Mouse (Mus musculus) CH12F3 (cell line): ENCODE measurements around the gene Cplx3.

Source experiments
- in situ Hi-C: fragments of 300-500 bp; cut with MboI; formaldehyde crosslinking; loops from 2 replicates; pipeline ENCODE4 v1.14.3; 2020; ENCODE audit warnings: low sequenced_read_pairs

Cplx3 gene

GRCm38 (mm10) chr9:57638651-57639459, 32.8 kb upstream of the Cplx3 start:
- in situ Hi-C loops: no loop called here

DNA sequence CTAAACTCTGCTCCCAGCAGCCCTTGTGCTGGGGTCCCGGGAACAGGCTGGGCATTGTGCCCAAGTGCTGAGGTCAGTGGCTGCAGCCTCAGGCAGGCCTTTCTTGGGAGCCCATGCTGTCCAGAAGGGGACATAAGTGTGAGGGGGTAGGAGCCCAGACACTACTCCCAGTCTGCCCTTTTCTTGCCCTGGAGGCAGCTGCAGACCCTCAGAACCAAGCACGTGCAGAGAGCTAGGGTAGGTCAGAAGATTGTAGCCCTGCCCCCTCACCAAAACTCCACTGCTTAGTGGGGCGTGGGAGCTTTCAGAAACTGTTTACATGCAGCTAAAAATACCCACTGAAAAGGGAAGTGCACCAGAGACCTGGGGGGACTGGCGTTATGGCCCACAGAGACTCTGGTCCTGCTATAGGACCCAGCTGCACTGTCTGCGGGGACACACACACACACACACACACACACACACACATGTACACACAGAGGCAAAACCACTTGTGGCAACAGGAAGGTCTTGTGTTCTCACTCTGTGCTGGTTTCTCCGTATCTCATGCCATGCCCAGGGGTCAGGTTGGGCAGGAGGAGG, 31.8 kb upstream of the Cplx3 start:
- in situ Hi-C loops: no loop called here

DNA sequence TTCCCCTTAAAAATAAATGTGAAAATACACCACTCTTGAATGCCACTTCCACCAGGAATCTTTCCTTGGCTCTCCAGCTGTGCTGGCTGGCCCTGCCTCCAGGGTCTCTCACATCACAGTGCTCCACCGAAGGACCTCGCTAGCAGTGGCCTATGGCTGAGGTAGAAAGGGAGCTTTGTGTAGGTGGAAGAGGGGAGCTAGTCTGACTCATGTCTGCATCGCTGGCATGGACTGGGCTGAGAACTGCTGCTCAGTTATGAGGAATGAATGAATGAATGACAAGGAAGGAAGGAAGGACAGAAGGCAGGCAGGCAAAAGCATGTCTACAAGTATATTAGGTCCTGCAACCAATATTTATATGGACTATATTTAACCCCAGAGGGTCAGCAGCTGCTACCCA, 31.2 kb upstream of the Cplx3 start:
- in situ Hi-C loops: no loop called here

DNA sequence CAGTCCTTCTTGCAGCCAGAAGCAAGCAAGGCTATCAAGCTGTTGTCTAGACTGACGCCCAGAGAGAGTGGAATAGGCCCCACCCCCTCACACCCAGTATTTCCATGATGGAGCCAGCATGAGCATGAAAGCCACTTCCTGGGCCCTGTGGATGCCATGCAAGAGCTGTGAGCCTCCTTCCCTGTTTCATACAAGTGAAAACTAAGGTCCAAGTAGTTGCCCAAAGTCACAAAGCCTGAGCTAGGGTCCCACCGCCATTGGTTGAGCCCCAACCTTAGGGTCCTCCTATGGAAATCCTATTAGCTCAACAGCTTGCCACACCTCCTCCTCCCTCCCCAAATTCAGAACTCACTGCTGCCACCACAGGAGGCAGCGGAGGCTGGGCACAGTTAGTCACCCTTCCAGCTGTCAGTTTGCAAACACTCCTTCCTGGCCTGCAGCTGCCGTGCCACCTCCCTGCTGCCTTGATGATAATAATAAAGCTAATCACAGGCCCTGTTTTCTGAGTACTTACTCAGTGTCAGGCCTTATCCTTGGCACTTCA, 27.5 kb upstream of the Cplx3 start:
- in situ Hi-C loops: no loop called here

GRCm38 (mm10) chr9:57629118-57629874, 23.2 kb upstream of the Cplx3 start:
- in situ Hi-C loops: no loop called here

GRCm38 (mm10) chr9:57628717-57629116, 22.6 kb upstream of the Cplx3 start:
- in situ Hi-C loops: no loop called here

DNA sequence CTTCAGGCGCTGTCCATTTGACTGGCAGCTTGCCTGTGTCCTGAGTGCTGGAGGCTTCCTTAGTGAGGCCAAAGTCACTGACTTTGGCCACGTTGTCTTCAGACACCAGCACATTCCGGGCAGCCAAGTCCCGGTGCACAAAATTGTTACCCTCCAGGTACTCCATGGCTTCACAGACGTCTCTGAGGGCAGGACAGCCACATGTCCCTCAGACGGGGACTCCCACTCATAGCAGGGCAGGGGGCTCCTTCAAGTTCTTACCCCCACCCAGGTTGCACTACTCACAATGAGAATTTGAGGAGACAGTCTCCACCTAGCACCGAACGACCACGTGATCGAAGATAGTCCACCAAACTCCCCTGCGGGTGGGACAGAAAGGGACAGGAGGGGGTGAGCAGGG, 21.8 kb upstream of the Cplx3 start:
- in situ Hi-C loops: no loop called here

- in situ Hi-C loops: no loop called here
Observed at GRCm38 (mm10) chr9:57627191-57627590, 21.1 kb upstream of the Cplx3 start.

- in situ Hi-C loops: no loop called here
Observed at GRCm38 (mm10) chr9:57625674-57626500, 19.8 kb upstream of the Cplx3 start.

DNA sequence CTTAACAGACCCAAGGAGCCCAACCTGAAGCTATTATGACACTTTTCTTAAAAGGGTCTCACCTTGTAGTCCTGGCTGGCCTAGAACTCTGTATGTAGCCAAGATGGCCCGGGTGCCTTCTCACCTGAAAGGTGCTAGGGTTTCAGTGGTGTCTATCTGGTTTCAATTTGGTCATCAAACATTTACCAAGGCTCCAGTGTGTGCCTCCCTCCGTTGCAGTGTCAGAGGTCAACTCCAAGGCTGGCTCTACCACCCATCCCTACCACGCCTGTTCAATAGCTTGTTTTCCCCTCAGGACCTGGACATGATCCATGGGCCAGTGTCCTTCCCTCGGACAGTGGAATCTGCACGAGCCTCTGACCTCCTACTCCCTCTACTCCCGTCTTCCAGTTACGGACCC, 18.2 kb upstream of the Cplx3 start:
- in situ Hi-C loops: no loop called here

- in situ Hi-C loops: no loop called here
Observed at GRCm38 (mm10) chr9:57620674-57621073, 14.6 kb upstream of the Cplx3 start, which contains the start of gene Lman1l. Gene Lman1l, minus strand, starts transcription at chr9:57620774.

DNA sequence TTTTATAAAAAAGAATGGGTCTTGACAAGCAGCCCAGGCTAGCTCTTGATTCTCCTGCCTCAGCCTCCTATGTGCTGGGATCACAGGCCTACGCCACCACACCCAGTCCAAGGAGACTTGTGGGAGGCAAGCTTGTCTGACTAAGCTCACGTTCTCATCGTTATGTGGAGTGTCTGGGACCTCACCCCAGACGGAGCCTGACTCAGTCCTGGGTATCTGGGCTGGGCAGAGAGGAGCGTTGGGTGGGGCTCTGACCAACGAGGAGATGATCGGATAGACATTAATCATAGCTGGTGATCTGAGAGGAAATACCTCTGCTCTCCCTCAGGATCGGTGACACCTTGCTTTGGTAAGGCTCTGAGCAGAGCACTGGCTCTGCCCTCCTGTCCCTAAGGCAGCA, 12.8 kb upstream of the Cplx3 start:
- in situ Hi-C loops: no loop called here

GRCm38 (mm10) chr9:57617556-57618169, 11.6 kb upstream of the Cplx3 start:
- in situ Hi-C loops: no loop called here

GRCm38 (mm10) chr9:57614786-57615185, 8.7 kb upstream of the Cplx3 start:
- in situ Hi-C loops: no loop called here

GRCm38 (mm10) chr9:57613975-57614374, 7.9 kb upstream of the Cplx3 start:
- in situ Hi-C loops: no loop called here

GRCm38 (mm10) chr9:57612587-57612986, 6.5 kb upstream of the Cplx3 start:
- in situ Hi-C loops: no loop called here

DNA sequence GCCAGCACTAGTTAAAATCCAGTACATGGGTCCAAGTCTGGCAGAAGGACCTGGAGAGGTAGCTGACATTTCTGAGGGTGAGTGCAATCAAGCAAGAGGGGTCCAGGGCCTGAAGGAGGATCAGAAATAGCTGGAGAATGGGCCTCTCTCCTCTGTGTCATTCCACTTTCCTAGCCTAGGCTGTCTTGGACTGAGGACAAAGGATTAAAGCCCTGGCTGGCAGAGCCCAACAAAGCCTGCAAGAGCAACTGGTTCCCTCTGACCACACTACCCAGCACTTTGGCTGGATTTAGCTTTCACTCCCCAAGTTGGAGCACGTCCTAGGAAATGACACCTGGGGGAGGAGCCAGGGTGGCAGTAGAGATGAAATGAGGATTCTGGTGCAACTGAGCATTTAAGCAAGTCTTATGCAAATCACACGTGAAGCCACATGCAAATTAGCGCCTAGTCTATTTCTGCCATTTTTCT, 4.3 kb upstream of the Cplx3 start:
- in situ Hi-C loops: no loop called here

- in situ Hi-C loops: no loop called here
Observed at GRCm38 (mm10) chr9:57609803-57610202, 3.7 kb upstream of the Cplx3 start.

DNA sequence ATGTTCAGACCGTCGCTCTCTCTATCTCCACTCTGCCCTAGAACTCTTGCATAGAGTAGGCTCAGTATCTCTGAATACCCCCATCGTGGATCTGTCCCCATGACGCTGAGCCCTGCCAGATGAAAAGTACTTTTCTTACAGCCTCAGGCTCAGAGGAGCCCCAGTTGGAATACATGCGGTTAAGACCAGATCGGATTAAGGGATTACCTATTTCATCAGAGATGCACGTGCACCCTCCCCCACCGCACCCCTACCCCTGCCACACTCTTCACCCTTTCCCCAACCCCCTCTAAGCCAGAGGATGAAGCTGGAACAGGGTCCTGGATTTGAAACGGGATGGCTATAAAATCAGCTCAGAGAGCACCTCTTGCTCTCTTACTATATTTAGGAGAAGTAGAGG, 578 bp downstream of the Cplx3 start:
- in situ Hi-C loops: no loop called here

- in situ Hi-C loops: no loop called here
Observed at GRCm38 (mm10) chr9:57604875-57605274, 1.2 kb downstream of the Cplx3 start.
